Mouse (Mus musculus) gastrocnemius, adult 18-20 months (tissue): Measurements from ENCODE around the gene Mcpt4. TPM values are rescaled to one million over a fixed set of nuclear protein-coding genes. Genes with fewer than 3 reads are reported as not detected.
"Not testable (repeated sequence)": the region's sequence is repeated elsewhere in the genome, so short reads cannot be mapped to it uniquely, and the experiment has no call there.

Experiments
- DNase-seq: peaks from one replicate; pipeline ENCODE4 v3.0.0; 2021; ENCODE audit warnings: low spot score
- long read RNA-seq, 2 experiments: library from polyadenylated mRNA; stranded (forward); transcript quantifications; one replicate each; pipeline ENCODE4 v2.0.0; 2021
- total RNA-seq, 2 experiments: library from RNA; stranded (reverse); gene quantifications; 2 replicates each; pipeline ENCODE4 v1.2.3; 2021

The Mcpt4 gene
- 1 to 10 TPM; 2.1 to 4.6 TPM for total RNA-seq
- long read RNA-seq, experiment 1, result 0 reads
- long read RNA-seq, experiment 2, result 0 reads

- DNase-seq, result not testable (repeated sequence)
Measured at GRCm38 (mm10) chr14:56062213-56062612, at the start of gene Mcpt4. Gene Mcpt4 (minus strand): TSS chr14:56062313.

GRCm38 (mm10) chr14:56105447-56106180 lies 43.5 kb upstream of the Mcpt4 start:
- no peak for DNase-seq

GRCm38 (mm10) chr14:56105016-56105415 lies 42.9 kb upstream of the Mcpt4 start:
- no peak for DNase-seq

GRCm38 (mm10) chr14:56103452-56103851 lies 41.3 kb upstream of the Mcpt4 start:
- DNase-seq, result no peak

GRCm38 (mm10) chr14:56102386-56102785 lies 40.3 kb upstream of the Mcpt4 start, which contains the start of gene Ctsg:
Gene Ctsg (minus strand): TSS chr14:56102574.
- no peak for DNase-seq

GRCm38 (mm10) chr14:56098940-56099339 lies 36.8 kb upstream of the Mcpt4 start:
- no peak for DNase-seq

GRCm38 (mm10) chr14:56097597-56097996 lies 35.5 kb upstream of the Mcpt4 start:
- DNase-seq, result no peak

GRCm38 (mm10) chr14:56093353-56093752 lies 31.2 kb upstream of the Mcpt4 start:
- DNase-seq, result no peak

GRCm38 (mm10) chr14:56086711-56087110 lies 24.6 kb upstream of the Mcpt4 start:
- DNase-seq, result no peak

GRCm38 (mm10) chr14:56085167-56085566 lies 23.1 kb upstream of the Mcpt4 start, which contains the start of gene Mcpt8:
Gene Mcpt8 (minus strand): TSS chr14:56085273.
- no peak for DNase-seq

GRCm38 (mm10) chr14:56082016-56082415 lies 19.9 kb upstream of the Mcpt4 start:
- no peak for DNase-seq

- DNase-seq, result no peak
Measured at GRCm38 (mm10) chr14:56057722-56058121, 4.4 kb downstream of the Mcpt4 start.

GRCm38 (mm10) chr14:56055408-56055807 lies 6.7 kb downstream of the Mcpt4 start:
- no peak for DNase-seq

- not testable (repeated sequence) for DNase-seq
Measured at GRCm38 (mm10) chr14:56041792-56042191, 20.3 kb downstream of the Mcpt4 start, which contains the start of gene Mcpt2. Gene Mcpt2 (plus strand): TSS chr14:56042041.

- DNase-seq, result no peak
Measured at GRCm38 (mm10) chr14:56034433-56034832, 27.7 kb downstream of the Mcpt4 start.

GRCm38 (mm10) chr14:56030395-56030794 lies 31.7 kb downstream of the Mcpt4 start, which contains the start of gene Mcpt9:
Gene Mcpt9 (minus strand): TSS chr14:56030495.
- not testable (repeated sequence) for DNase-seq

GRCm38 (mm10) chr14:56021305-56021704 lies 40.8 kb downstream of the Mcpt4 start:
- DNase-seq, result not testable (repeated sequence)

GRCm38 (mm10) chr14:56019446-56019845 lies 42.7 kb downstream of the Mcpt4 start:
- no peak for DNase-seq

- not testable (repeated sequence) for DNase-seq
Measured at GRCm38 (mm10) chr14:56017671-56018070, 44.4 kb downstream of the Mcpt4 start, which contains the start of gene Mcpt1. Gene Mcpt1 (plus strand): TSS chr14:56017971.

- DNase-seq, result no peak
Measured at GRCm38 (mm10) chr14:56013924-56014323, 48.2 kb downstream of the Mcpt4 start.

- no peak for DNase-seq
Measured at GRCm38 (mm10) chr14:56013147-56013546, 49.0 kb downstream of the Mcpt4 start.
